Mouse (Mus musculus) heart, adult 2 months (tissue): ENCODE measurements around the gene Cotl1.

Experiments used
- CTCF ChIP-seq: fragments of 200-600 bp; IDR thresholded peaks from 2 replicates; pipeline ENCODE4 v1.8.1; 2022; ENCODE audit warnings: antibody characterized with exemption, mild to moderate bottlenecking, moderate library complexity
- EP300 ChIP-seq: fragments of 200-500 bp; IDR thresholded peaks from 2 replicates; pipeline ENCODE4 v1.6.1; 2011; ENCODE audit warnings: low read depth, low read length, control low read depth; ENCODE audit not compliant: insufficient read depth

GRCm38 (mm10) chr8:119781086-119781840 lies 59.1 kb downstream of the Cotl1 start:
- TF ChIP-seq CTCF (no peak), EP300 (no peak)
